Mouse (Mus musculus): Measurements from ENCODE around the gene Phf21b. TPM values are rescaled to one million over a fixed set of nuclear protein-coding genes. Genes with fewer than 3 reads are reported as not detected.

The Phf21b gene
- polyA plus RNA-seq, 1 experiment from 2014 or later = 0.62 TPM

GRCm38 (mm10) chr15:84756426-84756825 is 99.4 kb downstream of the Phf21b start:
- H3K4me1 ChIP-seq (replicated peaks; ENCODE audit: control insufficient read depth, insufficient read depth, low read length) = no peaks in the 10 kb centered on the region
- H3K4me3 ChIP-seq (ENCODE audit: low read depth, low read length) = peak overlapping the region; percentile 27; the same call in 1 of the 2 replicates
- no peak overlapping the region for H3K9ac ChIP-seq (ENCODE audit: low read depth, low read length)
- no peaks in the 10 kb centered on the region for H3K9me3 ChIP-seq (ENCODE audit: control insufficient read depth, low read length)
- peaks cover 22% of the 10 kb centered on the region for H3K27me3 ChIP-seq (replicated peaks; ENCODE audit: control insufficient read depth, insufficient read depth, low read length)
- ATAC-seq (replicated peaks; ENCODE audit: low FRiP score) (no peak), DNase-seq (ENCODE audit: low spot score) (no peak)
- no peaks in the 10 kb centered on the region for H3K36me3 ChIP-seq (ENCODE audit: control insufficient read depth, insufficient read depth, low read length)
- 7% methylated on average over 22 of the region's 22 CpGs for WGBS
- H3K4me2 ChIP-seq = peak overlapping the region; percentile 40
- no peak overlapping the region for H3K27ac ChIP-seq (ENCODE audit: low read depth, low read length)

- H3K4me2 ChIP-seq = no peak overlapping the region
- H3K27me3 ChIP-seq (replicated peaks; ENCODE audit: control insufficient read depth, insufficient read depth, low read length) = peaks cover 22% of the 10 kb centered on the region
- H3K27ac ChIP-seq (ENCODE audit: low read depth, low read length) = no peak overlapping the region
- no peaks in the 10 kb centered on the region for H3K36me3 ChIP-seq (ENCODE audit: control insufficient read depth, insufficient read depth, low read length)
- DNase-seq (ENCODE audit: low spot score) (peak; percentile 70), ATAC-seq (replicated peaks; ENCODE audit: low FRiP score) (no peak)
- no peak overlapping the region for H3K4me3 ChIP-seq (ENCODE audit: low read depth, low read length)
- 8% methylated on average over 3 of the region's 3 CpGs for WGBS
- H3K9me3 ChIP-seq (ENCODE audit: control insufficient read depth, low read length) = no peaks in the 10 kb centered on the region
- H3K9ac ChIP-seq (ENCODE audit: low read depth, low read length) = no peak overlapping the region
- no peaks in the 10 kb centered on the region for H3K4me1 ChIP-seq (replicated peaks; ENCODE audit: control insufficient read depth, insufficient read depth, low read length)
Measured at GRCm38 (mm10) chr15:84754987-84755386, 100.9 kb downstream of the Phf21b start.

- no peak for ATAC-seq (replicated peaks; ENCODE audit: low FRiP score)
- 79% methylated on average over 4 of the region's 4 CpGs for WGBS
- H3K36me3 ChIP-seq (ENCODE audit: control insufficient read depth, insufficient read depth, low read length) = no peaks in the 10 kb centered on the region
- no peak overlapping the region for H3K9ac ChIP-seq (ENCODE audit: low read depth, low read length)
- H3K9me3 ChIP-seq (ENCODE audit: control insufficient read depth, low read length) = no peaks in the 10 kb centered on the region
- no peak overlapping the region for H3K4me3 ChIP-seq (ENCODE audit: low read depth, low read length)
- H3K4me2 ChIP-seq = no peak overlapping the region
- H3K27ac ChIP-seq (ENCODE audit: low read depth, low read length) = no peak overlapping the region
- no peak for DNase-seq (ENCODE audit: low spot score)
- H3K27me3 ChIP-seq (replicated peaks; ENCODE audit: control insufficient read depth, insufficient read depth, low read length) = no peaks in the 10 kb centered on the region
- H3K4me1 ChIP-seq (replicated peaks; ENCODE audit: control insufficient read depth, insufficient read depth, low read length) = 0 out of 2 replicates have a peak, but pooled peaks cover 2% of the 10 kb centered on the region
Measured at GRCm38 (mm10) chr15:84745831-84746230, 110.0 kb downstream of the Phf21b start.

- Histone ChIP-seq H3K9ac (ENCODE audit: low read depth, low read length) (no peak overlapping the region), H3K27ac (ENCODE audit: low read depth, low read length) (peak overlapping the region; percentile 45; the same call in 1 of the 2 replicates), H3K27me3 (replicated peaks; ENCODE audit: control insufficient read depth, insufficient read depth, low read length) (no peaks in the 10 kb centered on the region), H3K4me2 (no peak overlapping the region), H3K4me1 (replicated peaks; ENCODE audit: control insufficient read depth, insufficient read depth, low read length) (0 out of 2 replicates have a peak, but pooled peaks cover 2% of the 10 kb centered on the region), H3K36me3 (ENCODE audit: control insufficient read depth, insufficient read depth, low read length) (no peaks in the 10 kb centered on the region), H3K9me3 (ENCODE audit: control insufficient read depth, low read length) (no peaks in the 10 kb centered on the region), H3K4me3 (ENCODE audit: low read depth, low read length) (no peak overlapping the region)
- ATAC-seq (replicated peaks; ENCODE audit: low FRiP score) (no peak; the same call in 1 of the 2 replicates), DNase-seq (ENCODE audit: low spot score) (no peak)
- 13% methylated on average over 2 of the region's 2 CpGs for WGBS
Measured at GRCm38 (mm10) chr15:84744308-84744707, 111.5 kb downstream of the Phf21b start.

- no peak overlapping the region; the same call in 1 of the 2 replicates for H3K27ac ChIP-seq (ENCODE audit: low read depth, low read length)
- ATAC-seq (replicated peaks; ENCODE audit: low FRiP score) (no peak), DNase-seq (ENCODE audit: low spot score) (no peak)
- no peaks in the 10 kb centered on the region for H3K9me3 ChIP-seq (ENCODE audit: control insufficient read depth, low read length)
- no peaks in the 10 kb centered on the region for H3K36me3 ChIP-seq (ENCODE audit: control insufficient read depth, insufficient read depth, low read length)
- H3K4me1 ChIP-seq (replicated peaks; ENCODE audit: control insufficient read depth, insufficient read depth, low read length) = 0 out of 2 replicates have a peak, but pooled peaks cover 2% of the 10 kb centered on the region
- no peak overlapping the region for H3K4me3 ChIP-seq (ENCODE audit: low read depth, low read length)
- no peaks in the 10 kb centered on the region for H3K27me3 ChIP-seq (replicated peaks; ENCODE audit: control insufficient read depth, insufficient read depth, low read length)
- H3K9ac ChIP-seq (ENCODE audit: low read depth, low read length) = no peak overlapping the region
- 16% methylated on average over 3 of the region's 3 CpGs for whole genome bisulfite sequencing
- H3K4me2 ChIP-seq = no peak overlapping the region
Measured at GRCm38 (mm10) chr15:84743347-84743746, 112.5 kb downstream of the Phf21b start.

GRCm38 (mm10) chr15:84741573-84741972 is 114.3 kb downstream of the Phf21b start:
- 65% methylated on average over 3 of the region's 3 CpGs for WGBS
- Histone ChIP-seq H3K9me3 (ENCODE audit: control insufficient read depth, low read length) (no peaks in the 10 kb centered on the region), H3K4me3 (ENCODE audit: low read depth, low read length) (no peak overlapping the region), H3K4me1 (replicated peaks; ENCODE audit: control insufficient read depth, insufficient read depth, low read length) (0 out of 2 replicates have a peak, but pooled peaks cover 5% of the 10 kb centered on the region), H3K27me3 (replicated peaks; ENCODE audit: control insufficient read depth, insufficient read depth, low read length) (no peaks in the 10 kb centered on the region), H3K9ac (ENCODE audit: low read depth, low read length) (no peak overlapping the region), H3K27ac (ENCODE audit: low read depth, low read length) (no peak overlapping the region), H3K36me3 (ENCODE audit: control insufficient read depth, insufficient read depth, low read length) (no peaks in the 10 kb centered on the region), H3K4me2 (no peak overlapping the region)
- ATAC-seq (replicated peaks; ENCODE audit: low FRiP score) (no peak), DNase-seq (ENCODE audit: low spot score) (no peak)

- 0 out of 2 replicates have a peak, but pooled peaks cover 3% of the 10 kb centered on the region for H3K4me1 ChIP-seq (replicated peaks; ENCODE audit: control insufficient read depth, insufficient read depth, low read length)
- no peak overlapping the region for H3K9ac ChIP-seq (ENCODE audit: low read depth, low read length)
- 84% methylated on average over 7 of the region's 7 CpGs for WGBS
Measured at GRCm38 (mm10) chr15:84738246-84738645, 117.6 kb downstream of the Phf21b start.

GRCm38 (mm10) chr15:84736994-84737346 is 118.9 kb downstream of the Phf21b start:
- no peak overlapping the region for H3K4me3 ChIP-seq (ENCODE audit: low read depth, low read length)
- DNase-seq (ENCODE audit: low spot score) (no peak), ATAC-seq (replicated peaks; ENCODE audit: low FRiP score) (no peak)
- WGBS = 36% methylated on average over 2 of the region's 4 CpGs
- H3K27me3 ChIP-seq (replicated peaks; ENCODE audit: control insufficient read depth, insufficient read depth, low read length) = no peaks in the 10 kb centered on the region
- no peaks in the 10 kb centered on the region for H3K9me3 ChIP-seq (ENCODE audit: control insufficient read depth, low read length)
- no peak overlapping the region for H3K9ac ChIP-seq (ENCODE audit: low read depth, low read length)
- H3K4me2 ChIP-seq = no peak overlapping the region
- no peaks in the 10 kb centered on the region for H3K36me3 ChIP-seq (ENCODE audit: control insufficient read depth, insufficient read depth, low read length)
- H3K27ac ChIP-seq (ENCODE audit: low read depth, low read length) = no peak overlapping the region
- H3K4me1 ChIP-seq (replicated peaks; ENCODE audit: control insufficient read depth, insufficient read depth, low read length) = 0 out of 2 replicates have a peak, but pooled peaks cover 3% of the 10 kb centered on the region

More at GRCm38 (mm10) chr15:84738246-84738645, 117.6 kb downstream of the Phf21b start:
- no peak overlapping the region for H3K27ac ChIP-seq (ENCODE audit: low read depth, low read length)
- no peak for DNase-seq (ENCODE audit: low spot score)
- ATAC-seq (replicated peaks; ENCODE audit: low FRiP score) = no peak
- no peaks in the 10 kb centered on the region for H3K9me3 ChIP-seq (ENCODE audit: control insufficient read depth, low read length)
- no peak overlapping the region for H3K4me2 ChIP-seq
- H3K27me3 ChIP-seq (replicated peaks; ENCODE audit: control insufficient read depth, insufficient read depth, low read length) = no peaks in the 10 kb centered on the region
- H3K4me3 ChIP-seq (ENCODE audit: low read depth, low read length) = no peak overlapping the region
- H3K36me3 ChIP-seq (ENCODE audit: control insufficient read depth, insufficient read depth, low read length) = no peaks in the 10 kb centered on the region

- DNase-seq (ENCODE audit: low spot score) = no peak
- 77% methylated on average over 11 of the region's 11 CpGs for WGBS
- Histone ChIP-seq H3K9me3 (ENCODE audit: control insufficient read depth, low read length) (no peaks in the 10 kb centered on the region), H3K27me3 (replicated peaks; ENCODE audit: control insufficient read depth, insufficient read depth, low read length) (no peaks in the 10 kb centered on the region; the same call in 1 of the 2 replicates), H3K27ac (ENCODE audit: low read depth, low read length) (no peak overlapping the region), H3K4me1 (replicated peaks; ENCODE audit: control insufficient read depth, insufficient read depth, low read length) (0 out of 2 replicates have a peak, but pooled peaks cover 3% of the 10 kb centered on the region), H3K36me3 (ENCODE audit: control insufficient read depth, insufficient read depth, low read length) (no peaks in the 10 kb centered on the region), H3K4me3 (ENCODE audit: low read depth, low read length) (no peak overlapping the region), H3K4me2 (no peak overlapping the region), H3K9ac (ENCODE audit: low read depth, low read length) (no peak overlapping the region)
- ATAC-seq (replicated peaks; ENCODE audit: low FRiP score) = no peak
Measured at GRCm38 (mm10) chr15:84736346-84736993, 119.4 kb downstream of the Phf21b start.
